In genomic region chr19:56393311-56393866, GRCm38 (mm10) we compare ENCODE assay signal across 21 mouse cellular contexts. TPM values are rescaled to one million over a fixed set of nuclear protein-coding genes. Genes with fewer than 3 reads are reported as not detected.
DNase-seq lines count a peak whose midpoint lies in the region; ATAC-seq and TF ChIP-seq lines count a peak whose summit lies in the region.
"Had no signal": no experiment of that assay in that cellular context is flagged by ENCODE, and none has a peak within 500 bp of the region (broad histone marks: within the 10 kb centered on the region; RNA-seq: fewer than 3 reads in every experiment).

No protein-coding gene starts in this region.

- no peaks in the 10 kb centered on the region for H3K36me3 ChIP-seq in liver, embryonic 12.5 days
- H3K36me3 ChIP-seq in intestine, postnatal 0 days (ENCODE audit: control insufficient read depth, insufficient read depth): no peaks in the 10 kb centered on the region
- H3K36me3 ChIP-seq: heart, embryonic 10.5 days; hindbrain, embryonic 13.5 days had no signal

- no peaks in the 10 kb centered on the region for H3K9me3 ChIP-seq in liver, embryonic 12.5 days (replicated peaks)
- H3K9me3 ChIP-seq in intestine, postnatal 0 days (ENCODE audit: control insufficient read depth): no peaks in the 10 kb centered on the region
- H3K9me3 ChIP-seq: forebrain, embryonic 13.5 days; heart, embryonic 10.5 days; hindbrain, embryonic 13.5 days had no signal

- no peak overlapping the region for H3K4me3 ChIP-seq in liver, embryonic 12.5 days
- H3K4me3 ChIP-seq in intestine, postnatal 0 days (ENCODE audit: low read depth, low read length): no peak overlapping the region
- H3K4me3 ChIP-seq: forebrain, embryonic 13.5 days; heart, embryonic 10.5 days; hindbrain, embryonic 13.5 days had no signal

- H3K27me3 ChIP-seq in liver, embryonic 12.5 days (replicated peaks): no peaks in the 10 kb centered on the region
- H3K27me3 ChIP-seq in intestine, postnatal 0 days (replicated peaks; ENCODE audit: control insufficient read depth, insufficient read depth, low read length): no peaks in the 10 kb centered on the region
- H3K27me3 ChIP-seq: Patski had no signal

- DNase-seq in heart, adult 11 months: peak; percentile 75
- DNase-seq in heart, adult 18-20 months: no peak
- peak; percentile 61 for DNase-seq in 416B (ENCODE audit: low read depth)
- peak; percentile 43 to 69 for DNase-seq in natural killer cell, adult 2 months (ENCODE audit: low spot score in 2 of 2)
- no peak for DNase-seq in thymus, postnatal 36 days
- DNase-seq: adrenal gland, adult 2 months; adrenal gland, postnatal 25 days; cerebellum, adult 18-20 months; cerebellum, adult 9-11 months; cerebellum, postnatal 36 days; forebrain, postnatal 0 days; gastrocnemius, postnatal 14 days; heart, postnatal 10 days; heart, postnatal 4 days had no signal

- H3K4me1 ChIP-seq in liver, embryonic 12.5 days: peaks cover 85% of the 10 kb centered on the region
- peaks cover 8% of the 10 kb centered on the region; the same call in 1 of the 2 replicates for H3K4me1 ChIP-seq in intestine, postnatal 0 days (replicated peaks; ENCODE audit: control insufficient read depth, insufficient read depth, low read length)

- ATAC-seq in liver, embryonic 12.5 days: no peak
- ATAC-seq in intestine, postnatal 0 days: no peak
- ATAC-seq: activated CD4-positive, CD25-positive, alpha-beta regulatory T cell, adult 4 months; forebrain, embryonic 13.5 days; forebrain, postnatal 0 days; Patski had no signal

- H3K27ac ChIP-seq in liver, embryonic 12.5 days: peak overlapping the region; percentile 59
- no peak overlapping the region for H3K27ac ChIP-seq in intestine, postnatal 0 days (ENCODE audit: low read depth, low read length)
- H3K27ac ChIP-seq: forebrain, embryonic 13.5 days; hindbrain, embryonic 13.5 days had no signal

- no peak for TF ChIP-seq CTCF in intestine, postnatal 0 days (IDR thresholded peaks at IDR 0.05; ENCODE audit: low read depth)

- H3K9ac ChIP-seq in liver, embryonic 12.5 days: no peak overlapping the region
- no peak overlapping the region for H3K9ac ChIP-seq in intestine, postnatal 0 days (ENCODE audit: low read depth, low read length)
- H3K9ac ChIP-seq: forebrain, embryonic 13.5 days; forebrain, postnatal 0 days; hindbrain, embryonic 13.5 days had no signal

- no peak overlapping the region for H3K4me2 ChIP-seq in liver, embryonic 12.5 days
- H3K4me2 ChIP-seq in intestine, postnatal 0 days (replicated peaks; ENCODE audit: low read depth): no peak overlapping the region
- H3K4me2 ChIP-seq: forebrain, embryonic 13.5 days; hindbrain, embryonic 13.5 days had no signal

- 61% methylated on average over 9 of the region's 9 CpGs for WGBS in liver, embryonic 12.5 days (ENCODE audit: insufficient replicate concordance)
- WGBS in intestine, postnatal 0 days: 80% methylated on average over 9 of the region's 9 CpGs

RNA-seq across cellular contexts. Expression of gene Casp7, which starts 3.5 kb away (rescaled TPM):
- total RNA-seq in heart, adult 18-20 months (2021): 10 to 100 TPM in 1 of 2 experiments, 1 to 10 TPM in 1; 9.1 to 12.2 TPM
- 16.8 and 17.6 TPM in 2 replicates for polyA plus RNA-seq in liver, embryonic 12.5 days (2016; fragmentation: Nextera tagmentation; extraction: Ambion mirVana)
- polyA plus RNA-seq in intestine, postnatal 0 days (2015; fragmentation: Nextera tagmentation; extraction: Ambion mirVana): 51.6 and 55.6 TPM in 2 replicates

RNA-seq across cellular contexts. Expression of gene Nrap, which starts 3.6 kb away (rescaled TPM):
- 100 to 1,000 TPM; 379 to 400 TPM for total RNA-seq in heart, adult 18-20 months (2021)
- 0.10 and 0.13 TPM in 2 replicates for polyA plus RNA-seq in liver, embryonic 12.5 days (2016; fragmentation: Nextera tagmentation; extraction: Ambion mirVana)
- 0.22 TPM in 2 replicates for polyA plus RNA-seq in intestine, postnatal 0 days (2015; fragmentation: Nextera tagmentation; extraction: Ambion mirVana)
- total RNA-seq: adrenal gland, adult 2 months had no signal
- polyA plus RNA-seq: activated CD4-positive, CD25-positive, alpha-beta regulatory T cell, adult 4 months; adrenal gland, adult 2 months had no signal

Comparison
In these comparisons a context has a peak if more than half of its experiments do, and no peak if none do; other contexts are left out.
1. DNase-seq: peak in heart, adult 11 months (single experiment), 416B (single experiment) and natural killer cell, adult 2 months (2 of 2); none in heart, adult 18-20 months (0 of 2) and thymus, postnatal 36 days (0 of 2).